Mouse (Mus musculus): ENCODE measurements around the gene Zfp800.

The Zfp800 gene

DNA sequence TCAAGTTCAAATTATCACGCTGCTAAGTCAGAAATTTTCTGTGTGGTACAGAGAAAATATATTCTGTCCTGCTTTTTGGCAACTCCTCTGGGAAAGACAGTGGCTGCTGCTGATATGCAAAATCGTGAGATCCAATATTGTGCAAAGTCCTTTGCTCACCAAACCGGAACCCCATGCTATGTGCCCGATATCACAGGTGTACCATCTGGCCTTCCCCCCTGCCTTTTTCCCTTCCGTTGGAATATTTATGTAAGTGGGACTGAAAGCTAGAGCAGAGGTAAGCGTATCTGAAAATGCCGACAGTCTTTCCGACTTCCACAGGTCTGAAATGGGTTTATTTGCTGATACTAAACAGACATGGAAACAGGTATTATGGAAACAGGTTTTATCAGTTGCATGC is 179.4 kb downstream of the Zfp800 start:
- in situ Hi-C loops (cut with MboI; ENCODE audit: low sequenced_read_pairs): no loop called here

DNA sequence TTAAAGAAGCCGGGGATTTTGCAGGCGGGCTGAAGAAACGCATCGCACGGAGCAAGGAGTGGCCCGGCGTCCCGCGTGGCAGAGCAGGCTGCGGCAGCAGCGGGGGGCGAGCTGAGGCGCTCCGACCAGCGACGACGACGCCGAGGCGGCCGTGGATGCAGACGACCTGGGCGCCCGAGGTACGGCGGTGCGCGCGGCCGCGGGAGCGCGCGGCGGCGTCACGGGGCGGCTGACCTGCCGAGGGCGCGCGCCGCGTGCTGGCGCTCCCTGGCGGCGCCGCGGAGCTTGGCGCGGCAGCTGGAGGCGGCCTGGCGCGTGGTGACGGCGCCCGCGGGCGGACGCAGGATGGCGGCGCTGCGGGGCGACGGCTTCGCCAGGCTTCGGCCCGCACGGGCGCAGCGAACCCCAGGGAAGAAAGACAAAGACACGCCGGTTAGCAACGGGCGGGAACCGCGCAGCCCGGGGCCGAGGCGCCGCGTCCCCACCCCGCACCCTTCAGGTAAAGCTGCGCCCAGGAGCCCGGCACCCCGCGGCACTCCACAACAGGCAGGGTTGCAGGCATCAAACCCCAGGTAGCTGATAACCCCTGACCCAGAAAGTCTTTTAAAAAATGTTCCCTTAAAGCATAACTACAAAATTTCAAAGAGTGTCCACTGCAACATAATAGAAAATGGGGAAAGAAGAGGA is 182.4 kb downstream of the Zfp800 start:
- in situ Hi-C loops (cut with MboI; ENCODE audit: low sequenced_read_pairs): no loop called here

DNA sequence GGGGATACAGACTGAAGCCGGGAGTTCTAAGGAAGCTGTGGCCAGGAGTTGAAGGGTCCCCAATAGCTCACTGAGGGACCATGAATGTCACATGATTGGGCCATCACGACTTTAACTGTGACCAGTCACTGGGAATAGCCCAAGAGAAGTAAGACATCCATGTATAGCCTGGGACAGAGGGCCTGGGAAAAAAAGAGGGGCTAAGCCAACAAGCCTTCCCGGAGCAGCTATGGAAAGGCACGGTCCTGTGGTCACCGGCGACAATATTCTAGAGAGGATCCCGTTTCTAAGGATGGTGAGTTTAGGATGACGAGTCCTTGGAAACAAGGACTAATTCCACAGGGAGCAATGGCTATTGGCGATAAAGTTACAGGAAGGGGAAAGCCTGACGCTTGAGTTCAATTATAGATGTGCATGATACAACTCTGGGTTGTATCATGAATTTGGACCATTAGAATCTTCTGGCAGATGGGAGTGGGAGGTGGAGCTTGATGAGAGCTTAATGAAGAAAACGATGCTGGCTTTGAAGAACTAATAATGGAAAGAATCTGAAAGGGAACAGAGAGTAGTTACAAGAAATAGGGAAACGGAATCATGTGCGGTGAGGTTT is 183.0 kb downstream of the Zfp800 start:
- in situ Hi-C loops (cut with MboI; ENCODE audit: low sequenced_read_pairs): no loop called here

DNA sequence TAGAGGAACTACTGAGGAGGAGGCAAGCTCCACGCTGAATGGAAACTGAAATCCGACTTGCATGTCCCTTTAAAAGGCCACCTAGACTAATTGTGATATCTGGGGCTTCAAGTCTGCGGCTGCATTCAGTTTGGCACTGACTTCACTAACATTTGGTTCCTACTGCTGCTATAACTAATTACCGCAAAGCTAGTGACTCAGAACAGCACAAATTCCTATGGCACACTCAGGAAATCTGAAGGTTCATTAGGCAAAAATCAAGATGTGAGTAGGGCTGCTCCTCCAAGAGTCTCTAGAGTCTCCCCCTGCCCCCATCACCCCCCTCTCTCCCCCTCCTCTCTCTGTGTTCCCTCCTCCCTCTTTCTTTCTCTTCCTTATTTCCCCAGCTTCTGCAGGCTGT is 194.4 kb downstream of the Zfp800 start:
- in situ Hi-C loops (cut with MboI; ENCODE audit: low sequenced_read_pairs): no loop called here

DNA sequence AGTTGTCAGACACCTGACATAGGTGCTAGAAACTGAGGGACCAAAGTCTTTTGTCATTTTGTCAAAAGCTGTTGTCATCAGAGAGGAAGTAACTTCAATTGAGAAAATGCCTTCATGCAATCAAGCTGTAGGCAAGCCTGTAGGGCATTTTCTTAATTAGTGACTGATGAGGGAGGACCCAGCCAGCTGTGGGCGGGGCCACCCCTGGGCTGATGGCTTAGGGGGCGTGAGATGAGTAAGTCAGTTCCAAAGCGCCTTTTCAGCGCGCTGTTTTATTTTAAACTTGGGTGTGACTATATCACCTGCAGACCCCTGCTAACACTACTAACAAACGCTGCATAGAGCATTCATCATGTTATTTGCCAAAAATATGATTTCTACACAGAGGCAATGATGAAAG is 195.0 kb downstream of the Zfp800 start:
- in situ Hi-C loops (cut with MboI; ENCODE audit: low sequenced_read_pairs): no loop called here

DNA sequence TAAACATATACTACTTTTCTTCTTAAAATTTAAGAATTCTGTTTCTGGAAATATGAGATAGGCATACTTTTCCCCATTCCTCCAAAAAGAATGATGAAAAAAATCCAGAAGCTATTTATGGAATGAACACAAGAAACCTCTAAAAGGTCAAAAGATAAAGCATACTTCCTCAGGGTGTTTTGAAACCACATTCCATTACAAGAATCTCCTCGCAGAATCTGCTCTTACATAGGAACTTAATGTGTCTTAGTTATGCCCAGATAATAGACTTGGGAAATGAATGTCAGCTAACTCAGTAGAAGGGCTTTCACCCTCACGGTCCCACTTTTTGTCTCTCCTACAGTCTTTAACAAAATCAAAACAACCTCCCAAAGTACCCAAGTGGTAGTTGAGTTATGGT is 203.9 kb downstream of the Zfp800 start:
- in situ Hi-C loops (cut with MboI; ENCODE audit: low sequenced_read_pairs): no loop called here

DNA sequence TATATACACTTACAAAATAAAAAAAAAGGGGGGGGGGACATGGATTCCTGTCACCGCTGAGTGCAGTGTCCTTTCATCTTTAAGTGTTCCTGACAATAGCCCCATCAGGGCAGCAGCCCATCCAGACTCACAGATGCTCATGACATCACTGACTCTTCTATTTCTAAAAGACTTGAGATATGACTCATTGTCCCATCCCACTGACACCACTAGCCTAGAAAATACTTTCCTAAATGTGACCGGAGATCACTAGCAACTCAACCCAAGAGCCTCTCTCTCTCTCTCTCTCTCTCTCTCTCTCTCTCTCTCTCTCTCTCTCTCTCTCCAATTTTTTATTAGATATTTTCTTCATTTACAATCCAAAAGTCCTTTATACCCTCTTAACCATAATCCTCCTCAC is 205.9 kb downstream of the Zfp800 start:
- in situ Hi-C loops (cut with MboI; ENCODE audit: low sequenced_read_pairs): no loop called here
